Mouse (Mus musculus): ENCODE data around the gene Mat2a.

DNA sequence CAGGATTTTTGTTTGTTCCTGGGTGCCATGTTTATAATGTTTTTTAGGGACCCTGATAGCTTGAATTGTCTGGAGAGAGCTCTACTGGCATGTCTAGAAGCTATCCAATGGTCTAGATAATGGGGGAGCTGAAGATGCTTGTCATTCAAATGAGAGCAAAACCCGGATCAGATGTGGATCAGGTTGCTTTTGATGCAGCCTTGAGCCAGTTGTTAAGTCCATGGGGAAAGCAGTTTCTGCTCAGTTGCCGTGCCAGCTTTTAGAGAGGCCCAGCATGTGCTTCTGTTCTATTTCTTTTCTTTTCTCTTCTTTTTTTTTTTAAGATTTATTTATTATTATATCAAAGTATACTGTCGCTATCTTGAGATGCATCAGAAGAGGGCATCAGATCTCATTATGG is 14.2 kb upstream of the Mat2a start:
- TF ChIP-seq CTCF (IDR thresholded peaks at IDR 0.05; ENCODE audit: borderline replicate concordance, insufficient read depth, low read depth, low read length) (no peak), POLR2A (IDR thresholded peaks at IDR 0.05; ENCODE audit: borderline replicate concordance, insufficient read depth, low read length) (no peak)
